8 mouse cellular contexts compared by ENCODE assay signal in the genomic region with DNA sequence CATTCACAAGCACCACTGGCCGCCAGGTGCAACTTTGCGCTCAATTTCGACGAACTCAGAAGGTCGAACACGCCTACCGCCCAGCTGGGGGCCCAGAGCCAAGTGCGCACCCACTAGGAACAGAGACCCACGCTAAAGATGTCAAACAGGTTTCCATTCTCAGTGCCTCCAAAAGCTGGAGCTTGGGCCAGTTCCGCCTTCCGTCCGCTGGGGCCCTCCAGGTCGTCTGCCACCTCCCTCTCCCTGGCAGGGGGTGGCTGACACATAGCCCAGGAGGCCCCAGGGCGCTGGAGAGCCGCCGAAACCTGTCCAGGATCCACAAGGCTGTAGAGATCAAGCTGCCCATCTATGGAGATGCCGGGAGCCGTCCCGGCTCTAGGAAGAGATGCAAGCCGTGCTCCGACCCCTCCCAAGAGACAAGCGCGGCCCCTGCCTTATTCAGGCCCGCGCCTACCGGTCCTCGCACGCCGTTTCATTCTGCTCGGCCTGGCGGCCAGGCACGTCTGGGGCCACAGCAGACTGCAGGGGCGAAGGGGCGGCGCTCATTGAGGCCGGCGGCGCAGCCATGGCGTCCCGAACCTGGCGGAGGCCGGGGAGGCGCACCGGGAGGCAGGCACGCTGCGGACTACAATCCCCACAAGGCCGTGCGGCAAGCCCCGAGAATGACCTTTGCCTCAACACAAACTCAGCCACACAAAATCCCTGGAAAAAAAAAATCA. TPM values are rescaled to one million over a fixed set of nuclear protein-coding genes. Genes with fewer than 3 reads are reported as not detected.
DNase-seq lines count a peak whose midpoint lies in the region; ATAC-seq and TF ChIP-seq lines count a peak whose summit lies in the region.

No protein-coding gene starts in this region.

- H3K4me1 ChIP-seq in forebrain, embryonic 13.5 days = peaks cover 16% of the 10 kb centered on the region
- H3K4me1 ChIP-seq in liver, embryonic 15.5 days (replicated peaks) = peaks cover 59% of the 10 kb centered on the region
- H3K4me1 ChIP-seq in stomach, postnatal 0 days (replicated peaks; ENCODE audit: control insufficient read depth, insufficient read depth) = peaks cover 13% of the 10 kb centered on the region

- no peak for TF ChIP-seq CTCF in stomach, postnatal 0 days (IDR thresholded peaks at IDR 0.05; ENCODE audit: low read depth)

- DNase-seq in ES-CJ7 (ENCODE audit: low read depth, low spot score) = peak; percentile 67
- peak; percentile 87 for DNase-seq in cerebellum, adult 11-12 months
- DNase-seq in heart, postnatal 10 days = peak; percentile 91 to 93
- DNase-seq in kidney, postnatal 4 days = peak; percentile 90 to 92
- DNase-seq in neural tube, embryonic 10.5 days (ENCODE audit: extremely low spot score, low spot score) = peak; percentile 82
- peak; percentile 90 for DNase-seq in stomach, postnatal 0 days (ENCODE audit: low spot score)

- H3K4me2 ChIP-seq in forebrain, embryonic 13.5 days = peak overlapping the region; percentile 92
- peak overlapping the region; percentile 98 for H3K4me2 ChIP-seq in liver, embryonic 15.5 days
- peak overlapping the region; percentile 86 for H3K4me2 ChIP-seq in stomach, postnatal 0 days (replicated peaks; ENCODE audit: low read depth)

- H3K4me3 ChIP-seq in forebrain, embryonic 13.5 days = peak overlapping the region; percentile 71
- peak overlapping the region; percentile 77 for H3K4me3 ChIP-seq in liver, embryonic 15.5 days (replicated peaks)
- peak overlapping the region; percentile 82 for H3K4me3 ChIP-seq in stomach, postnatal 0 days (ENCODE audit: low read depth, low read length)

- peak overlapping the region; percentile 86 for H3K27ac ChIP-seq in forebrain, embryonic 13.5 days
- H3K27ac ChIP-seq in liver, embryonic 15.5 days (replicated peaks) = peak overlapping the region; percentile 94
- H3K27ac ChIP-seq in stomach, postnatal 0 days (replicated peaks) = peak overlapping the region; percentile 98

- H3K9me3 ChIP-seq in forebrain, embryonic 13.5 days (replicated peaks) = no peaks in the 10 kb centered on the region
- H3K9me3 ChIP-seq in liver, embryonic 15.5 days (replicated peaks) = no peaks in the 10 kb centered on the region
- no peaks in the 10 kb centered on the region for H3K9me3 ChIP-seq in stomach, postnatal 0 days (ENCODE audit: control insufficient read depth, low read length)

- H3K9ac ChIP-seq in forebrain, embryonic 13.5 days = peak overlapping the region; percentile 87
- H3K9ac ChIP-seq in liver, embryonic 15.5 days = peak overlapping the region; percentile 76
- peak overlapping the region; percentile 88 for H3K9ac ChIP-seq in stomach, postnatal 0 days (ENCODE audit: low read length)

- TF ChIP-seq EP300 in stomach, postnatal 0 days (optimal IDR thresholded peaks at IDR 0.05) = no peak

- under 1% methylated on average over 49 of the region's 49 CpGs for WGBS in forebrain, embryonic 13.5 days
- WGBS in liver, embryonic 15.5 days (ENCODE audit: insufficient replicate concordance) = under 1% methylated on average over 49 of the region's 49 CpGs
- WGBS in stomach, postnatal 0 days = under 1% methylated on average over 49 of the region's 49 CpGs

- peaks cover 32% of the 10 kb centered on the region for H3K36me3 ChIP-seq in forebrain, embryonic 13.5 days (ENCODE audit: poor library complexity, severe bottlenecking)
- H3K36me3 ChIP-seq in liver, embryonic 15.5 days (replicated peaks) = peaks cover 18% of the 10 kb centered on the region
- peaks cover 13% of the 10 kb centered on the region; the same call in 1 of the 2 replicates for H3K36me3 ChIP-seq in stomach, postnatal 0 days (ENCODE audit: control insufficient read depth, insufficient read depth, low read length)

- H3K27me3 ChIP-seq in forebrain, embryonic 13.5 days = no peaks in the 10 kb centered on the region
- no peaks in the 10 kb centered on the region for H3K27me3 ChIP-seq in liver, embryonic 15.5 days
- H3K27me3 ChIP-seq in stomach, postnatal 0 days (ENCODE audit: control insufficient read depth, insufficient read depth, low read length) = no peaks in the 10 kb centered on the region

- intact Hi-C loops in heart, postnatal 10 days (cut with DNase I) = loop anchor here (2.0 kb wide), 2 partner anchors 61 to 189 kb away; partner anchors contain the start of gene Dnajc5

- ATAC-seq in forebrain, embryonic 13.5 days = peak; percentile 87
- peak; percentile 72 for ATAC-seq in liver, embryonic 15.5 days (ENCODE audit: insufficient read depth)
- peak; percentile 83 for ATAC-seq in stomach, postnatal 0 days (ENCODE audit: low FRiP score, low TSS enrichment)

RNA-seq across cellular contexts. Expression of gene Uckl1, which starts 3.1 kb away (rescaled TPM):
- 54.6 and 58.1 TPM in 2 replicates for polyA plus RNA-seq in forebrain, embryonic 13.5 days (2015; fragmentation: Nextera tagmentation; extraction: Ambion mirVana)
- total RNA-seq in heart, postnatal 10 days (2021) = 10 to 100 TPM; 43.3 to 47.1 TPM
- 20.4 and 27.5 TPM in 2 replicates for polyA plus RNA-seq in liver, embryonic 15.5 days (2015; fragmentation: Nextera tagmentation; extraction: Ambion mirVana)
- polyA plus RNA-seq in stomach, postnatal 0 days (2015; fragmentation: Nextera tagmentation; extraction: Ambion mirVana) = 37.1 and 39.7 TPM in 2 replicates

RNA-seq across cellular contexts. Expression of gene Prpf6, which starts 10.1 kb away (rescaled TPM):
- polyA plus RNA-seq in forebrain, embryonic 13.5 days (2015; fragmentation: Nextera tagmentation; extraction: Ambion mirVana) = 67.9 and 74.9 TPM in 2 replicates
- total RNA-seq in heart, postnatal 10 days (2021) = 10 to 100 TPM; 37.0 to 41.1 TPM
- 23.8 and 25.9 TPM in 2 replicates for polyA plus RNA-seq in liver, embryonic 15.5 days (2015; fragmentation: Nextera tagmentation; extraction: Ambion mirVana)
- 28.3 and 28.4 TPM in 2 replicates for polyA plus RNA-seq in stomach, postnatal 0 days (2015; fragmentation: Nextera tagmentation; extraction: Ambion mirVana)

RNA-seq across cellular contexts. Expression of gene Zfp512b, which starts 11.0 kb away (rescaled TPM):
- 49.7 and 56.4 TPM in 2 replicates for polyA plus RNA-seq in forebrain, embryonic 13.5 days (2015; fragmentation: Nextera tagmentation; extraction: Ambion mirVana)
- total RNA-seq in heart, postnatal 10 days (2021) = 10 to 100 TPM; 31.2 to 39.5 TPM
- polyA plus RNA-seq in liver, embryonic 15.5 days (2015; fragmentation: Nextera tagmentation; extraction: Ambion mirVana) = 9.3 and 9.6 TPM in 2 replicates
- polyA plus RNA-seq in stomach, postnatal 0 days (2015; fragmentation: Nextera tagmentation; extraction: Ambion mirVana) = 15.9 and 18.3 TPM in 2 replicates

RNA-seq across cellular contexts. Expression of gene Samd10, which starts 17.5 kb away (rescaled TPM):
- polyA plus RNA-seq in forebrain, embryonic 13.5 days (2015; fragmentation: Nextera tagmentation; extraction: Ambion mirVana) = 88.7 and 105 TPM in 2 replicates
- total RNA-seq in heart, postnatal 10 days (2021) = 1 to 10 TPM; 2.7 to 3.2 TPM
- 2.2 and 2.6 TPM in 2 replicates for polyA plus RNA-seq in liver, embryonic 15.5 days (2015; fragmentation: Nextera tagmentation; extraction: Ambion mirVana)
- polyA plus RNA-seq in stomach, postnatal 0 days (2015; fragmentation: Nextera tagmentation; extraction: Ambion mirVana) = 22.9 and 26.8 TPM in 2 replicates

Comparison
In these comparisons a context has a peak if more than half of its experiments do, and no peak if none do; other contexts are left out.
1. Peak in every context shown above with its lines: DNase-seq, ATAC-seq, H3K4me3 ChIP-seq and H3K27ac ChIP-seq.